Mouse (Mus musculus) kidney, postnatal 36 days (tissue): ENCODE data around the gene Hspd1.

ENCODE experiments used
- DNase-seq, 2 experiments: peaks; one replicate each; pipeline ENCODE4 v3.0.0; 2021 to 2022; ENCODE audit warnings: mixed read lengths in 2 of 2

Hspd1 gene

DNA sequence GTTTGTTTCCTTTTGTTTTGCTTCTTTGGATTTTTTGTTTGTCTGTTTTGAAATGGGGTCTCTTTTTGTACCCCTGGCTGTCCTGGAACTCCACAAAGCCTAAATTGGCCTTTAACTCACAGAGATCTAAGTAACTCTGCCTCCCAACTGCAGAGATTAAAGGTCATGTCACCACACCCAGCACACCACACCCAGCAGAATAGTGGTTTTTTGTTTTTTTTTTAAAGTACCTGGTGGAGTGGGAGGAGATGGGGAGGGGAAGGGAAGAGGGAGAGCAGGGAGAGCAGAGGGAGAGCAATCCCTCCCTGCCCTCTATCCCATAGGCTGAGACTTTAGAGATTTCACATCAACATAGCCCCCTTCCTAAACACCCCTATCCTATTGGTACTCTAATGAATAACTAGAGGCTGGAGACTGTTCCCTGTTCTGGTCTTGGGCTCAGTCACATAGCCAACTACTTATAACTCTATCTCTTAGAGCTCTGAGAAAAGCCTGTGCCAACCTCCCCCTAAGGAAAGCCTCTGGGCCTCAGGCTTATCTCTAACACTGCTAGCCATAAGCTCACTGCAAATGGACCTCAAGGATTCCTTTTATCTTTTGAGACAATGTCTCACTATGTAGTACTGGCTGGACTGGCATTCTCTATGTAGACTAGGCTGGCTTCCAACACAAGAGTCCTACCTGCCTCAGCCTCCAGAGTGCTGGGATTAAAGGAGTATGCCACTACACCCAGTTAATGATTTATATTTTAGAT lies 56.8 kb downstream of the Hspd1 start:
- no peak for DNase-seq

DNA sequence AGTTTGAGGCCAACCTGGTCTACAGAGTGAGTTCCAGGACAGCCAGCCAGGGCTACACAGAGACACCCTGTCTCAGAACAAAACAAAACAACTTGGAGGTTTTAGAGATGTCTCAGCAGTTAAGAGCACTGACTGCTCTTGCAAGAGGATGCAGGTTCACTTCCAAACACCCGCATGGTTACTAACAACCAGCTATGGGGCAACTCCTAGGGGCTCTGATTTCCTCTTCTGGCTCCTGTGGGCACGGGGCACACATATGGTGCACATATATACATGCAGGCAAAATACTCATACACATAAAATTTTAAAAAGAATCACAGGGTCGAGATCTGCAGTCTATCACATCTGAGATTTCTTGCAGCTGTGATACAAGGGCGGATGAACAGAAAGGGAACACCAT lies 58.6 kb downstream of the Hspd1 start:
- DNase-seq, result no peak

DNA sequence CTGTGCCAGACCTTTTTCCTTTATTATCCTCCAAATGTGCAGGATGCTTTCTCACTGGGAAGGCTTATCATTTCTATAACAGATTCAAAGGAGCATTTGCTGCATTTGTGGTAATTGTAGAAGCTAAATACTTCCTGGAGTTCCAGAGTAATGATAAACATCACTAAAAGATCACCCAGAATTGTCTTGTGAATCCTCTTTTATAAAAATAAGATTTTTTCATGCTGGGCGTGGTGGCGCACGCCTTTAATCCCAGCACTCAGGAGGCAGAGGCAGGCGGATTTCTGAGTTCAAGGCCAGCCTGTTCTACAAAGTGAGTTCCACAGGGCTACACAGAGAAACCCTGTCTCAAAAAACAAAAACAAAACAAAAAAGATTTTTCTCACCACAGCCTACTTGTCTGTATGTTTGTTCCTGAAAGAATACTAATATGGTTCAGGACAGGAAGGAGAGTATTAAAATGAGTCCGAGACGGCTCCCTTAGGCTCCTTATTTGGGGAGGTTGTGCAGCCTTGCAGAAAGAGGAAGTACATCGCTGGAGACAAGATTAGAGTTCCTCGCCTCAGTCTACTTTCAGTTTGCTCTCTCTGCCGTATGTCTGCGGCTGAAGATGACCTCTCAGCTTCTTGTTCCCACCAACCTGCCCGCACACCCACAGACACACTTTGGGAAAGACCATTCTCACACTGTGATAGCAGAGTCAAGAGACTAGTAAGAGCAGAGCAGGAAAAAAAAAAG lies 59.4 kb downstream of the Hspd1 start:
- peak; percentile 17 to 28 for DNase-seq

DNA sequence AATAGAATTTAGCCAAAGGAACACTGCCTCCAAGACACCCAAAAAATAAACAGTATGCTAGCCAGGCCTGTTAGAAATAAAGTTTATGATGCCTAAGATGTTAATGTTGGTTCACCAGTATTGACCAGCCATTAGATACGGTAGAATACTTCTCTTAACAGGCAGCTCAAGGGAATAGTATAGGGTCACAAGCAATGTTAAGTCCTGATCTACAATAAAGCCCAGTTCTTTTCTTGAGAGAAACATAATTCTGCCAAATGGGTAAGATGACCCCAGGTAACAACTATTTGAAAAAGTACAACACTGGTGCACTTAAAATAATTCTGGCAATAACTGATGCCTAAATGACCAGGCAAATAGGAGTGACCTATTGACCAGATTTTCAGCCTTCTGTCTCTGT lies 60.1 kb downstream of the Hspd1 start:
- no peak for DNase-seq
